Mouse (Mus musculus) forebrain, embryonic 14.5 days (tissue): ENCODE data around the gene Kir3dl1. TPM values are rescaled to one million over a fixed set of nuclear protein-coding genes. Genes with fewer than 3 reads are reported as not detected.
"Not testable (repeated sequence)": the region's sequence is repeated elsewhere in the genome, so short reads cannot be mapped to it uniquely, and the experiment has no call there.

Source experiments
- ATAC-seq: fragments of 200-750 bp; cut with Nextera tagmentation; 2 replicates; pipeline ENCODE4 v1.8.0; 2017; ENCODE audit warnings: mild to moderate bottlenecking, moderate library complexity
- DNase-seq: peaks from one replicate; pipeline ENCODE4 v3.0.0-alpha.2; 2015; ENCODE audit warnings: low spot score
- H3K27ac ChIP-seq: fragments of 300-500 bp; sonication (generic); 2 replicates; pipeline ENCODE4 v1.5.1; 2014; ENCODE audit warnings: low read depth, mild to moderate bottlenecking, control low read depth, low read length, moderate library complexity
- H3K27me3 ChIP-seq: fragments of 300-500 bp; sonication (generic); replicated peaks from 2 replicates; pipeline ENCODE4 v1.6.1; 2014; ENCODE audit warnings: low read length, control low read depth, mixed read lengths; ENCODE audit not compliant: control insufficient read depth, insufficient read depth
- H3K36me3 ChIP-seq: fragments of 300-500 bp; sonication (generic); 2 replicates; pipeline ENCODE4 v1.6.1; 2014; ENCODE audit warnings: low read length, control low read depth; ENCODE audit not compliant: control insufficient read depth, insufficient read depth
- H3K4me1 ChIP-seq: fragments of 300-500 bp; sonication (generic); 2 replicates; pipeline ENCODE4 v1.6.1; 2014; ENCODE audit warnings: antibody characterized with exemption, low read length, control low read depth; ENCODE audit not compliant: control insufficient read depth, insufficient read depth
- H3K4me2 ChIP-seq: fragments of 300-500 bp; sonication (generic); 2 replicates; pipeline ENCODE4 v1.6.1; 2014; ENCODE audit warnings: mild to moderate bottlenecking, control low read depth, low read length
- H3K4me3 ChIP-seq: fragments of 300-500 bp; sonication (generic); 2 replicates; pipeline ENCODE4 v1.5.1; 2014; ENCODE audit warnings: low read depth, low read length, control low read depth
- H3K9ac ChIP-seq: fragments of 300-500 bp; sonication (generic); 2 replicates; pipeline ENCODE4 v1.6.1; 2014; ENCODE audit warnings: mild to moderate bottlenecking, low read length, control low read depth, moderate library complexity
- H3K9me3 ChIP-seq: fragments of 300-500 bp; sonication (generic); replicated peaks from 2 replicates; pipeline ENCODE4 v1.6.1; 2016; ENCODE audit warnings: low read length, control low read depth, mixed read lengths; ENCODE audit not compliant: control insufficient read depth
- WGBS: fragments of 180-500 bp; shearing (Covaris S2); extraction: QIAGEN DNeasy Blood & Tissue Kit; methylation state at CpG from one replicate; pipeline ENCODE4 v1.1.7; 2014; 5-methylcytosine and 5-hydroxymethylcytosine counted together
- polyA plus RNA-seq: library from polyadenylated mRNA; unstranded; fragments of >200 nt; fragmentation: Nextera tagmentation; extraction: Ambion mirVana; gene quantifications from 2 replicates; pipeline ENCODE4 v1.2.1, GENCODE M21; 2014

Gene Kir3dl1
- not detected in 2 replicates for polyA plus RNA-seq

DNA sequence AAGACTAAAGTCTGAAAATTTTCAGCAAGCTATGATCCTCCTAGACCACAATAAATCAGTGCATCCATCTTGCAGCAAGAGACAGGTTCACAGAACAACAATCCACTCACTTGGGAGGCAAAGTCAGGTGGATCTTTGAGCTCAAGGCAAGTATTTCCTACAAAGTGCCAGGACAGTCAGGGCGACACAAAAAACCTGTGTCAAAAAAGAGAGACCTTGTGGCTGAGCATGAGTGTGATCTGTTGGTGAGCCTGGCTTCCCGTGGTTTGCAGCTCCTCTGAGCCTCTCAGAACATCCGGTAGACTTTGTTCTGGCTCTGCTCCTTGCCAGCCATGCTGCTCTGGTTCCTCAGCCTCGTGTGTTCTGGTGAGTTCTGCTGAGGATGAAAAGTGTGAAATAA is at the start of gene Kir3dl1:
TSS of gene Kir3dl1 (plus strand) at position 301 of the 400 bp plus-strand sequence.
- H3K4me1 ChIP-seq, H3K4me3 ChIP-seq, H3K27me3 ChIP-seq, H3K4me2 ChIP-seq, ATAC-seq, H3K36me3 ChIP-seq, H3K9me3 ChIP-seq, H3K9ac ChIP-seq, DNase-seq, H3K27ac ChIP-seq: not testable (repeated sequence)
- WGBS = 66% methylated on average over 4 of the region's 4 CpGs

DNA sequence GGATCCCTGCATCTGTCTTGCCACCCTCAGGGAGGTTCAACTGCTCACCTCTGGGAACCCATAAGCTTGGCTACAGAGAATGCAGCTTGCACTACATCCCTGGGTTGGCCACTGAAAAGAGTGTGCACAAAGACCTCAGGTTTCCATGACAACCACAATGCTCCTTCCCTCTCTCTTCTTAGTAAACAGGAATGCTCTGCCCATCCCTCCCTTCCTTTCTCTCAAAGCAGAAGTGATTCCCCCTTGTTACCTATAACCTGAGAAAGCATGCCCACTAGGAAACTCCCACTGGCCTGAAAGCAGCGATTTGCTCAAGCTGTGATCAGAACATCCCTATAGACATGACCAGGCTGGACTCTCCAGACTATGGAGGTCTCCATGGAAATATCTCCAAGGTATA is 26.2 kb downstream of the Kir3dl1 start, which contains the start of gene Kir3dl2:
TSS of gene Kir3dl2 (minus strand) at position 101 of the 400 bp plus-strand sequence.
- not testable (repeated sequence) for H3K9ac ChIP-seq, H3K9me3 ChIP-seq, H3K4me2 ChIP-seq, H3K27ac ChIP-seq, H3K27me3 ChIP-seq, H3K4me3 ChIP-seq, H3K4me1 ChIP-seq, ATAC-seq, DNase-seq, H3K36me3 ChIP-seq
- WGBS = 85% methylated on average over 1 of the region's 1 CpGs

DNA sequence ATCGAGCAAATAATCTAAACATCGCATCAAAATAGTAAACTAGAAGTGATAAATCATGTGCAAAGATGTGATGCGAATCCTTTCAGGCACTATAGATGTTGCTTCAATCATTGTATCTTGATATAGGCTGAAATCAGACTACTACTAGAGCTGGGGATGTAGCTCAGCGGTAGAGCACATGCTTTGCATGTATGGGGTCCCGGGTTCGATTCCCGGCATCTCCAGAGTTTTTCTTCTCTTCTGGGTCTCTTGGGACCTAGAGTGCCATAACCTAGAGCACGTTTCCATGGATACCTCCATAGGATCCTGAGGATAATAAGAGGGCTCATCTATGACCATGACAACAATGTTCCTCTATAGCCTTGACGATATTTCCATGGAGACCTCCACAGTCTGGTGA is 51.3 kb downstream of the Kir3dl1 start:
- H3K27me3 ChIP-seq, H3K4me1 ChIP-seq, H3K4me2 ChIP-seq, H3K4me3 ChIP-seq, H3K9ac ChIP-seq, H3K9me3 ChIP-seq, ATAC-seq, H3K27ac ChIP-seq, H3K36me3 ChIP-seq, DNase-seq: not testable (repeated sequence)
- 94% methylated on average over 9 of the region's 9 CpGs for WGBS

Other genes with a start within 250 kb of the Kir3dl1 start
- 693 and 746 TPM in 2 replicates for gene Bex3, start 247.7 kb upstream of the Kir3dl1 start, polyA plus RNA-seq
- 0.20 and 0.37 TPM in 2 replicates for gene Kir3dl2, start 26.1 kb downstream of the Kir3dl1 start, polyA plus RNA-seq
- gene Tceal3, start 72.8 kb downstream of the Kir3dl1 start, polyA plus RNA-seq = 29.2 and 31.6 TPM in 2 replicates
- gene Tceal1, start 190.0 kb downstream of the Kir3dl1 start, polyA plus RNA-seq = 23.3 and 24.9 TPM in 2 replicates
- gene Morf4l2, start 225.7 kb downstream of the Kir3dl1 start, polyA plus RNA-seq = 633 and 666 TPM in 2 replicates